Mouse (Mus musculus) small intestine, adult 2 months (tissue): Measurements from ENCODE around the gene P2rx3.

ENCODE experiments used
- CTCF ChIP-seq: fragments of 200-500 bp; IDR thresholded peaks from 2 replicates; pipeline ENCODE4 v1.5.1; 2012; ENCODE audit warnings: low read depth, mild to moderate bottlenecking, control low read depth, inconsistent platforms, low read length, moderate library complexity, mixed read lengths; ENCODE audit not compliant: insufficient replicate concordance, insufficient read length; ENCODE audit errors: extremely low read depth
- POLR2A ChIP-seq: fragments of 200-500 bp; IDR thresholded peaks from 2 replicates; pipeline ENCODE4 v1.6.1; 2012; ENCODE audit warnings: low read depth, mild to moderate bottlenecking, control low read depth, inconsistent platforms, low read length, moderate library complexity

DNA sequence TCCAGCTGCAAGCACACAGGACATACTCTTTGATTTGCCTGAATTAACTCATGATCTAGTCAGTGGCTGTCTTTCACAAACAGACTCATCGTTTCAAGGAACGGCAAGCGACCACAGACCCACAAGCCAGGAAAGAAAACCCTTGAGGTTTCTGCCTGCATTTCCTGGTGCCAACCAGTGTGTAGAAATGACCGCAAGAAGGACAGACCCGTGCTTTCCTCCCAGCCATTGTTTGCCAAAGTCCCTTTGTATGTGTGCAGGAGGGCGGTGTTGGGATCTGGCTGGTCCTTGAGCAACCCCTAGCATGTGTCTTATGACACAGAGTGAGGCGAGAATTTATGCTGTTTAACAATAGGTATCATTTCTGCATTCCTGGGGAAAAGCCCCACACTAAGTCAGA lies 3.1 kb downstream of the P2rx3 start:
- TF ChIP-seq POLR2A = no peak
- no peak for TF ChIP-seq CTCF
